Mouse (Mus musculus): ENCODE data around the gene Sowaha.

GRCm38 (mm10) chr11:53508152-53508551, 28.1 kb upstream of the Sowaha start:
- TF ChIP-seq GATA1 (IDR thresholded peaks at IDR 0.05; ENCODE audit: borderline replicate concordance, low read length) (no peak), FLI1 (IDR thresholded peaks at IDR 0.05; ENCODE audit: low read length) (no peak)
